Mouse (Mus musculus): Measurements from ENCODE around the gene Anxa1.

The Anxa1 gene

DNA sequence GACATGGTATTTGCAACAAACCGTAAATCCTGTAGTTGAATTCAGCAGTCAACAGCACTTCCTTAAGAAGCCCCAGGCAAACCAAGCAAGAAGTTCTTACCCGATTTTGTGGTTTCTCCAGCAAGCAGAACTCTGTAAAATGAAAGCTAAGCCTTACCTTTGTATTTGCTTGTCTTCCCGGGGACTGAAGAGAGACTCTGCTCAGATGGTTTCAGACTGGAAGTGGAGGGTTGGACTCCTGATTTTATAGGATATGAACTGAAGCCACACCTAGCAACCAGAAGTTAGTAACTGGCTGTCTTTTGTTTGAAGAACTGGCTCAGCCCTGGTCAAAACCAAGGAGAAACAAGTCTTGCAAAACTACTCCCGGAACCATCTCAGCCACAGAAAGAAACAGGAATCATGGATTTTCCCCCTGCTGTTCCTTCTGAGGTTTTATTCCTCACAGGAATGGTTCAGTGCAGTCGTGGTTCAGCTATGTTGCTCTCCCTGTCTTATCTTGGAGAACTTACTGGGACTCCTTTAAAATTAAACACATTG is at the start of gene Anxa1:
Gene Anxa1, minus strand, starts transcription at position 490 of the 540 bp plus-strand sequence.
- DNase-seq, result peak; percentile 10 to 35

GRCm38 (mm10) chr19:20437043-20437442 is 46.3 kb upstream of the Anxa1 start:
- DNase-seq, result no peak

- peak; percentile 56 to 83 for DNase-seq
These were observed 43.8 kb upstream of the Anxa1 start for GRCm38 (mm10) chr19:20434541-20434940.

- no peak for DNase-seq
These were observed 43.2 kb upstream of the Anxa1 start for GRCm38 (mm10) chr19:20433966-20434365.

- DNase-seq, result no peak
These were observed 35.9 kb upstream of the Anxa1 start for GRCm38 (mm10) chr19:20426443-20427161.

GRCm38 (mm10) chr19:20411276-20411675 is 20.5 kb upstream of the Anxa1 start:
- no peak for DNase-seq

DNA sequence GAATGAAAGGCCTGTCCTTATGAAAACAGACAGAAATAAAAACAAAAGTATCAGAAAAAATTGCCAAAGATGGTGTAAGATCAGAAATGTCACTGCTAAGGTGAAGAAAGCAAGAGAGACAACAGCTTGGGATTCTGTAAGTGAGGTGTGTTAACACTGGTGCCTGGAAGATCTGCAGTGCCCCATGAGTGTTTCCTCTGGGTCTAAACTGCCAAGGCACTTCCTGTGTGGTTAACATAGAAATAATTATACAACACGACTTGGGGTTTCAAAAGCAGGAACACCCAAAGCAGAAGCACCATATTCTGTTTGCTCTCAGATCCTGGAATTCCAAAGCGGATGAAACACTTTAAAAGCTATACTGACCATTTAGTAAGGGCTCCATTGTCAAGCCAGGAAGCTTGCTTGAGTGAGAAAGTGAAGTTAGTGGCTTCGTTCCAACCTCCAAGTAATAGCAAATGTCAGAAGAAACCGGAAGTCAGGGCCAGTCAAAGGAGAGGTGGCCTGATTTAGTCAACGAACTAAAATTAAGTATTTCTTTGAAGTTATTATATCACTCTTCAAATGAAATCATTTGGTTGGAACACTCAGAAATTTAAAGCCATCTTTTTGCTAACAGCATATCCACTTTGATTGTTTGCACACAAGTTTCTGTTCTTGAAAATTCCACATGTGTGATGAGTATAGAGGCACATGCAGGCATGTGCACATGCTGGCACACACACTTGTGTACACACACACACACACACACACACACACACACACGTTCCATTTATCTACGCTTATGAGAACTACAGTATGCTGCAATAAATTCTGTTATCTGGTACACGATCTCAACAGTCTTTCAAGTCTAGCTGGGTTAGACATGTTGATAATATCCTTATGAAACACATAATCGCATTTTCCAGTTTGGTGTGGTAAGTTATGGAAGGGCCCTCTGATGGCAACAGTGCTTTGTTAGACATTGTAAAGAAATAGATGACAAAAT is 19.1 kb upstream of the Anxa1 start:
- no peak for DNase-seq

DNA sequence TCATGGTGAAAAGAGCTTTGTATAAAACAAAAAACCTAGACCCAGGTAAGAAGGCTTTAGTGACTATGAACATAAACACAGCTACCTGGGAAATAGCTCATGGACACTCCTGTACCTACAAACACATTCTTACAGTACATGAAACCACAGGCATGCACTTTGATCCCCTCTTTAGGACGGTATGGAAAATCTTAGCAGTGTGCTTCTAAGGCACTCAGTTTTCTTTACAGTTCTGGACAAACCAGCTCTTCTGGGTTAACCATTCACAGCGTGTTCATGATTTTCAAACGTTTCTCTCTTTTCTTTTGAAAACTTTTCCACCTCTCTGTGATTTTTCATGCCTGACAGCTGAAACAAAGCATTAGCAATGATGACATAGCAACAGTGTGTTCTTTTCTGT is 15.7 kb upstream of the Anxa1 start:
- no peak for DNase-seq

DNA sequence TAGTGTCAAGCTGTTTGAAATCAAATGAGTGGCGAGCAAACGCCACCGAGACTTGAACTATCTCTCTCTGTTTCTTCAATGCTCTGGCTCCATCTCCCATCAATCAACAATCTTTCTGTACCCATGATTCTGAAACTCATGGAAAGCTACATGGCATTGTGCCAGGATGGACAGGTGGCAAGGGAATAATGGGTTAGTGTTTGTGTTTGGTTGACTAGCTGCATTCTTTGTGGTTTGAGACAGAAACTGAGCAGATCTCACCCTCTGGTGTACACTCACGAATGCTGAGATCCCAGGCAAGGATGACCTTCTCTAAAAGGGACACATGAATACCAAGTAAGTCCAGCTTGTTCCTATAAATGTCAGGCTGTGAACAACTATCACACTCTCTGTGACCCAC is 14.3 kb upstream of the Anxa1 start:
- no peak for DNase-seq

DNA sequence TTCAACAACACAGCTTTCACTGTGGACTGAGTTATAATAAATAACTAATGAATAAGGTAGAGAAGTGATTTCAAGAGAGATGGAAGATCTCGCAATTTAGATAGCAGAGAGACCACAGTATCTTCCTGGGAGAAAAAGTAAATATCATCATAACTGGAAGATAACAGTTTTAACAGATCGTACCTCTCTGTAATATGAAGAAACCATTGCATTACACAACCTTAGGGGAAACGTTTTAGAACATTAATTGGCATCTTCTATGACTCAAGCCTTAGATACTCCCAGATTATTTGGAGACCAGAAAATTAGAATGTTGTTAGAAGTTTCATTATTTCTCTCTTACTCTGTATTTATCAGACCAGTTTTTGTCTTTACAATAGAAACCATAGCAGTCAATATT is 13.0 kb upstream of the Anxa1 start:
- no peak for DNase-seq

GRCm38 (mm10) chr19:20403219-20403618 is 12.5 kb upstream of the Anxa1 start:
- DNase-seq, result no peak

- no peak for DNase-seq
These were observed 11.9 kb upstream of the Anxa1 start for GRCm38 (mm10) chr19:20402516-20403200.

- peak; percentile 41 to 56 for DNase-seq
These were observed 11.2 kb upstream of the Anxa1 start for GRCm38 (mm10) chr19:20401961-20402360.

DNA sequence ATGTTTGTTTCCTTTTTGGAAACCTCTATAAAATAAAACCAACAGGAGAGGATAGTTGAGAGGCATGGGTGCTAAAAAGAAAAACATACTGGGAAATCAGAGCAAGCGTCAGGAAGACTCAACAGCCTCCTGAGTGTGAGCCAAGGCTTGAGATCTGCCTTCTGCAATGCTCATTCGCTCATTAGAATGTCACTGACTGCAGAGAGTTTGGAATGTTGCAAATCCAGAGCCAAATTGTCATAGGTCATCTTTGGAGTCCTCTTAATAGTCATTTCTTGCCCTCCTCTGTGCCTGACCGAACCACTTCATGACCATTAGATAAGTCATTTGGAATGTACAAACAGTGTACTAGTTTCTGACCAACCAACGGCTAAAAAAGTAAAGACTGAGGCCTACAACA is 8.4 kb upstream of the Anxa1 start:
- DNase-seq, result no peak

DNA sequence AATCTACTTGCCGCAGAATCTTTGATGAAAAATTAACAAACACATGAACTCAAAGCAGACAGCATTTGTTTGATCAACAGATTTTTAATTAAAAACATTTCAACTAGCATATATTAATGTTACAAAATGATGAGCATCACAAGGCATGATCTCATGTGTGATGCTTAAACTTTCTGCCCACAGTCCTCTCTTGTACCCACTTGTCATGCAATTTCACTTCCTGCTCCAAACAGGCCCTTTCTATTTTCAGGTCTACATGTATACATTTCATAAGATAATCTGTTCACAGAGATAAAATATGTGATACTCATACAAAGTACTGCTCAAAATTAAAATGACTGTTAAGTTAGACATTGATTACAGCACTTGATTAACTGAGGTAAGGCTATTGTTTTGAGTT is 6.3 kb upstream of the Anxa1 start:
- DNase-seq, result no peak

DNA sequence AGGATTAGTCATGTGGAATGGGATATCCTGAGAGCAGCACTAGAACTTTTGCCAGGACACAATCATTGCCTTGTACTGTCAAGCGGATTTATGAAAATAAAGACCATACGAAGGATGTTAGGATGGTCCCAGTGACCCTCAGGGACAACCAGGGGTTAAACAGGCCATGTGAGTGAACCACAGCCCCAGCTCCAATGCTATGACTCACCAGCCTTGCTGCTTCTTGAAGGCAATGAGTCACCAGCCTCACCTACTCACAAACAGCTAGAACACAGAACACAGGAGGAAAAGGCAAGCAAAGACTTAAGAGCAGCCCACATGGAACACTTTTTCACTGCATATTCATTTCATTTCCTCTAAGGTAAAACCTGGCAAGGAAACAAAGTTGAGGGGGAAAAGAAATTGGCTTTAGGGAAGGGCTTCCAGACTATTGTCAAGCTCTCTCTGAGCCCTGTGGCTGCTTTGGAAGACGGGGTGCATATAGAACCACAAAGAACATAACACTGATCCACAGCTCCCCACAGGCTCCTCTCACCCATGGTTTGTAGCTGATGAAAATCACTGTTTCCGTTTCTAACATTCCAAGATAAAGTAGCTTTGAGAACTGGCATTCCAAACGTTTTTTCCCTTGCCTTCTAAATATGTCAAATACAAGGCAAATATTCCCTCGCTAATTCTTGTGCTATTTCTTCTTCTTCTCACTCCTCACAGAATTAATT is 3.0 kb upstream of the Anxa1 start:
- DNase-seq, result no peak

DNA sequence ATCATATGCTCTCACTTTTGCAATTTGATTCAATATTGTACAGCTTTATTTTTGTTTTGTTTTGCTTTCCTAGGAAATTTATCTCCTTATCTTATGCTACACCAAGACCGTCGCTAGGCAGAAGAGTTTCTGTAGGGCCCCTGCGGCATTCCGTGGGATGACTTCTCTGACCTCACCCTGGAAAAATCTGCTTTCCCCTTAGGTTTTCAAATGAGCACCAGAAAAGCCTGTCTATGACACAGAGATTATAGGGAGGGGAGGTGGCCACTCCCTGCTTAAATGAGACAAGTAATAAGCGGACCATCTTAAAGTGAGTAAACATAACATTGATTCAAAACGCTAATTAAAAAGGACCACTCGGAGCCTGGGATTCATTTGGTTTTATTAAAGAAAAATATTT is 1.0 kb downstream of the Anxa1 start:
- no peak for DNase-seq

DNA sequence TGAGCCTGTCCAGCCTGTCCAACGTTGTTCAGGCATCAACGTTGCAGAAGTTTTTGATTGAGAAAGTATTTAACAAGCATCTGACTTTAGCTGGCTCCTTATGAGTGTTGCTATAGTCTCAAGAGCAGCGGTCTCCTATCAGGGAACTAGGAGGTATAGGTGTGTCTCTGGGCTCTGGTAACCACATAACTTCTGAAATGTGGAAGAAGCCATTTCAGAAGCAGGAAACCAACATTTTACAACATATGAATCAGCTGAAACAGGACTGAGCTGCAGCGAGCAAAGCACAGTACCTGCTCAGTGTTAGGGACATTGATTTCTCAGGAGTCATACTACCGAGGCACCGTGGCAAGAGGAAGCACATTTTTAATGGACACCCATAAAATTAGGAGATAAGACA is 1.5 kb downstream of the Anxa1 start:
- no peak for DNase-seq

GRCm38 (mm10) chr19:20388276-20388675 is 2.5 kb downstream of the Anxa1 start:
- no peak for DNase-seq

DNA sequence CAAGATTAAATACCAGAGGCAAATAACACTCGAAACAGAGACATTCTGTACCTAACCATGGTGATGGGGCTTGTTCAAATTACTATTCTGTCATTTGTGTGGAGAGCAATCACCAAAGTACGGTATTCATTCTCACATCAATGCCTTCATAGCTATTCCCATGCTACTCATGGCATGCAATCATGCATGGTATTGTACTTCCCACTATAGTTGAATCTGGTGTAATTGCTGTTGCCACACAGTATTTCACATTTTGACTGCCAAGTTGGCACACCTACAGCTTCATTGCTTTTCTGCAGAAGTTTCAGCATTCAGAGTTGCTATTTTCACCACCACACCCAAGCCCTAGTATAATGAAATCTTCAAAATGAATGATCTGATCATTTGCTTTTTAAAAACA is 4.4 kb downstream of the Anxa1 start:
- DNase-seq, result no peak

DNA sequence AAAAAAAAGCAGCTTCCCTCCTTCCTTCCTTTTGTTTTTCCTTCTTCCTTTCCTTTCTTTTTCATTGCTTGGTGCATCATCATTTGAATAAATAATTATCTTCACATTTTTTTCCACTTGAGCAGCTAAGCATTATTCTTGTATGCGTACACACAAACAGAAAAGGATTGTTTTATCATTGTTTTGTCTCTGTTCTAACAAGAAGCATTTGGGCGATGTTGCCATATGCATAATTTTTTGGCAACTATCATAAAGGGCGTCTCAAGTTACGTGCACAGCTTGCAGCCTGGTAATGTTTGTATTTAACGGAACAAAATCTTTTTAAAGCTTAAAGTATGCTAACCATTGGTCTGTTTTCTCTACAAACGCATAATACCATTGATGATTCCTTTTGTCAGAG is 5.1 kb downstream of the Anxa1 start:
- DNase-seq, result no peak

GRCm38 (mm10) chr19:20381207-20381752 is 9.5 kb downstream of the Anxa1 start:
- DNase-seq, result no peak
